Mouse (Mus musculus) forebrain, embryonic 13.5 days (tissue): Measurements from ENCODE around the gene Dpyd. TPM values are rescaled to one million over a fixed set of nuclear protein-coding genes. Genes with fewer than 3 reads are reported as not detected.

ENCODE experiments used
- ATAC-seq: fragments of 200-750 bp; cut with Nextera tagmentation; 2 replicates; pipeline ENCODE4 v1.8.0; 2017
- H3K27ac ChIP-seq: fragments of 300-500 bp; sonication (generic); 2 replicates; pipeline ENCODE4 v1.5.1; 2015; ENCODE audit warnings: inconsistent platforms, mild to moderate bottlenecking, moderate library complexity
- H3K27me3 ChIP-seq: fragments of 300-500 bp; sonication (generic); 2 replicates; pipeline ENCODE4 v1.6.1; 2015; ENCODE audit warnings: mild to moderate bottlenecking, inconsistent platforms
- H3K36me3 ChIP-seq: fragments of 300-500 bp; sonication (generic); 2 replicates; pipeline ENCODE4 v1.6.1; 2015; ENCODE audit warnings: mild to moderate bottlenecking, inconsistent platforms; ENCODE audit not compliant: poor library complexity, severe bottlenecking
- H3K4me1 ChIP-seq: fragments of 300-500 bp; sonication (generic); 2 replicates; pipeline ENCODE4 v1.6.1; 2015; ENCODE audit warnings: inconsistent platforms
- H3K4me2 ChIP-seq: fragments of 300-500 bp; sonication (generic); 2 replicates; pipeline ENCODE4 v1.6.1; 2015; ENCODE audit warnings: inconsistent platforms, mild to moderate bottlenecking, moderate library complexity
- H3K4me3 ChIP-seq: fragments of 300-500 bp; sonication (generic); 2 replicates; pipeline ENCODE4 v1.5.1; 2015; ENCODE audit warnings: mild to moderate bottlenecking, inconsistent platforms
- H3K9ac ChIP-seq: fragments of 300-500 bp; sonication (generic); 2 replicates; pipeline ENCODE4 v1.6.1; 2015; ENCODE audit warnings: mild to moderate bottlenecking, inconsistent platforms
- H3K9me3 ChIP-seq: fragments of 300-500 bp; sonication (generic); replicated peaks from 2 replicates; pipeline ENCODE4 v1.6.1; 2016; ENCODE audit warnings: inconsistent platforms
- WGBS: fragments of 180-500 bp; shearing (Covaris S2); methylation state at CpG from one replicate; pipeline ENCODE4 v1.1.7; 2015; 5-methylcytosine and 5-hydroxymethylcytosine counted together
- polyA plus RNA-seq: library from polyadenylated mRNA; unstranded; fragments of >200 nt; fragmentation: Nextera tagmentation; extraction: Ambion mirVana; gene quantifications from 2 replicates; pipeline ENCODE4 v1.2.1, GENCODE M21; 2015

Gene Dpyd
- polyA plus RNA-seq, 1 experiment from 2014 or later: 5.7 TPM

DNA sequence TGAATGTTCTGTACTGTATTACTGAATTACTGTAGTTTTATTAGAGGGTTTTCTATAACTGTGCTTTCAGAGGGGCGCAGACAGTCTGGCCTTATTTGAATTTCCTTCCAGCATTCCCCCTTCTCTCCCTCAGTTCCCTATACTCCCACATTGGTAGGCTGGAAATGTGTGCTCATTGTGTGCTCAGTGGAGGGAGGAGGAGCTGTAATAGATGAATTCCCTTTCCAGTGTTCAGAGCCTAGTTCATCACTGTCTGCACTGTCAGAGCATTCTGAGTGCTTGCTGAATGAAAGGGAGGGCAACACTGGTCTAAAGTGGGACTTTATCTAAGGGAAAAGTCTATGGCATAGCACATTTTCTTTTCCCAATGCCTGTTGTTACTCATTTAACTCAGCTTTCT is 582.9 kb downstream of the Dpyd start:
- Histone ChIP-seq H3K4me2 (no peak overlapping the region), H3K9ac (no peak overlapping the region), H3K27me3 (no peaks in the 10 kb centered on the region), H3K4me1 (peaks cover 6% of the 10 kb centered on the region), H3K4me3 (no peak overlapping the region), H3K36me3 (no peaks in the 10 kb centered on the region), H3K27ac (no peak overlapping the region), H3K9me3 (no peaks in the 10 kb centered on the region)
- ATAC-seq: no peak
- 77% methylated on average over 1 of the region's 1 CpGs for WGBS

DNA sequence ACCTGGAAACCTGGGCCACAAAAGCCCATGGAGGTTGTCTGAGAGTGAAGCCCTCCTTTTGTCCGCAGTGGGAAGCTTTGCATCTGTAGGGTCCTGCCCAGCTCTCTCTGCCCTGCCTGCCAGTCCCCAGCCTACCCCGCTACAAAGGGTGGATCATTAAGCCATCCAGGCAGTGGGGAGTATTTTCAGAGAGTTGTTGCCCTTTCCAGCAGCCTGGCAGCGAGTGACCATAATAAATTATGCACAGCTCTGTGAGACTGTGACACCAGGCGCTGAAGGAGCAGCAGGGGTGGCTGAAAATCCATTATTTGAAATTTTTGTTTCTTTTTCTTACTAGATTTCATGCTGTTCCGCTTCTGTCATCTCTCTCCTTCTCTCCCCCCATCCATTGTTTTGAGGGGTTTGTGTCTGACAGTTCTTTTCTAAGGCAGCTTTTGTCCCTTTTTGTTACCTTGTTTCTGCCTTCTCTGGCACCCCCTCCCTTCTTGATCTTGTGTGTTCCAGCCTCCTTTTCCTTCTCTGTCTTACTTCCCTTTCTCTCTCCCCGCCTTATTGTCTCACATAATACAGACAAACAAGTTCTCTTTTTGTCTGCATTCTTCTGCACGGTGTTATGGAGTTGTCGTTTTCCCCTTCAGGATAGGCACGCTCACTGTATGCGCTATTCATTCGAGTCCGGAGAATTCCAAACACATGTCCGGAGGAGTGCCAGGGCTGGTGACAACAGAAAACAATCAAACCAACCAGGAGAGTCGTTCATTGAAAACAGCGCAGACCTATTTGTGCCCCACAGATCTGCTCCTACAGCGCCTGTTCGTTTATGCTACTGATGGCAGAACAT is 592.9 kb downstream of the Dpyd start:
- Histone ChIP-seq H3K4me2 (peak overlapping the region; percentile 54), H3K27me3 (no peaks in the 10 kb centered on the region), H3K27ac (peak overlapping the region; percentile 71), H3K4me3 (peak overlapping the region; percentile 23), H3K4me1 (peaks cover 17% of the 10 kb centered on the region), H3K36me3 (no peaks in the 10 kb centered on the region), H3K9me3 (no peaks in the 10 kb centered on the region), H3K9ac (peak overlapping the region; percentile 59)
- peak; percentile 93 for ATAC-seq
- 5% methylated on average over 17 of the region's 17 CpGs for WGBS

DNA sequence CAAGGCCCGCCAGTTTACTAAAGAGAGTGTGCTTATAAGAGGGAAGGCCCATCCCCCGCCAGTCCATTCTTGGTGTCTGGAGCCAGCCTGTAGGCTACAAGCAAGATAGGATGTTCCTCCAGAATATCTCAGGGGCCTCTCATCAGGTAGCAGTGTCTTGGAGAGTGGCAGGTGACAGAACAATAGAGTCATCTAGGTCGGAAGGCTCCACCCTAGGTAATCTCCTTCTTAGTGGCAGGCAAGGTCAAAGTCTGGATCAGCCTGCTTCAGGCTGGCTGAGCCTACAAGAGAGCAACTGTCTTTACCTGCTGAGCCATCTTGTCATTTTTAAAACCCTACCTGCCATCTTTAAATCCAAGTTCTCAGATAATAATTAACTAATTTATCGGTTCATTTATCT is 596.7 kb downstream of the Dpyd start:
- Histone ChIP-seq H3K36me3 (no peaks in the 10 kb centered on the region), H3K9me3 (no peaks in the 10 kb centered on the region), H3K4me1 (peaks cover 17% of the 10 kb centered on the region), H3K4me3 (no peak overlapping the region), H3K27ac (no peak overlapping the region), H3K4me2 (no peak overlapping the region), H3K27me3 (no peaks in the 10 kb centered on the region), H3K9ac (no peak overlapping the region)
- 78% methylated on average over 4 of the region's 4 CpGs for WGBS
- ATAC-seq: no peak

DNA sequence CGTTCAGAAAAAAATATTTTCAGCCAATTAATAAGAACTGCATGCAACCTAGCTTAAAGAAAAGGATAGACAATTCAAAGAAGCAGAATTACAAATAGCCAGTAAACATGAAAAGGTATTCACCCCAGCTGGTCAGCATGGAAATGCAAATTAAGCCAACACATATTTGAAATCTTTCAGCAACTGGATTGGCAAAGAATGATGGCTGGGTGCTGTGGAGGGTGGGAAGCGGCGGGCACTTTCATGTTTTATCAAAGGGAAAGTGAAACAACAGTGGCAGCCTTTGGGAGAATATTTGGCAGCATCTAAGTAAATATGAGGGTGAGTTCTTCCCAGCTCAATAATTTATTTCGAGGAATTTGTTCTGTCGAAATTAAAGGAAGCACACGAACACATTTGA is 603.8 kb downstream of the Dpyd start:
- H3K9me3 ChIP-seq: no peaks in the 10 kb centered on the region
- peaks cover 13% of the 10 kb centered on the region for H3K4me1 ChIP-seq
- H3K27ac ChIP-seq: 0 out of 2 replicates have a peak overlapping the region, but pooled peaks have one; percentile 48
- ATAC-seq: peak; percentile 68; the same call in 1 of the 2 replicates
- no peaks in the 10 kb centered on the region for H3K27me3 ChIP-seq
- no peaks in the 10 kb centered on the region for H3K36me3 ChIP-seq
- H3K9ac ChIP-seq: no peak overlapping the region
- H3K4me3 ChIP-seq: no peak overlapping the region
- 23% methylated on average over 6 of the region's 6 CpGs for WGBS
- peak overlapping the region; percentile 22; the same call in 1 of the 2 replicates for H3K4me2 ChIP-seq

DNA sequence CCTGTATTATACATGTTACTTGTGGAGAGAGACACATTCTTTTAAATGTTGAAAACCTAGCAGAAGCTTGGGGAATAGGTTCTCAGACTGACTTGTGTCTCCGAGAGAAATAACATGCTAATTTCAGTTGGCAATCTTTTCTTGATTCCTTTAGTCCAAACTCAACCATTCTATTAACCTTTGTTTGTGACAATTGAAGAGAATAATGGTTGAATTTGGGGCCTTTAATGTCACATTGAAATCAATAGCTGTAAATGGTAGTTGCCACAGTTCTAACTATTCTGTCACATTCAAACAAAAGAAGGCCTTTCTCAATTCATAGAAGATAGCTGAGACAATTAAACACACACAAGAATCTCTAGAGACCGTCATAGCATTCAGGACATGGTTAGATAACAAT is 606.2 kb downstream of the Dpyd start:
- Histone ChIP-seq H3K4me2 (no peak overlapping the region), H3K27ac (no peak overlapping the region), H3K4me3 (no peak overlapping the region), H3K9me3 (no peaks in the 10 kb centered on the region), H3K4me1 (peaks cover 13% of the 10 kb centered on the region), H3K9ac (no peak overlapping the region), H3K27me3 (no peaks in the 10 kb centered on the region), H3K36me3 (no peaks in the 10 kb centered on the region)
- WGBS: 30% methylated on average over 2 of the region's 2 CpGs
- ATAC-seq: no peak

DNA sequence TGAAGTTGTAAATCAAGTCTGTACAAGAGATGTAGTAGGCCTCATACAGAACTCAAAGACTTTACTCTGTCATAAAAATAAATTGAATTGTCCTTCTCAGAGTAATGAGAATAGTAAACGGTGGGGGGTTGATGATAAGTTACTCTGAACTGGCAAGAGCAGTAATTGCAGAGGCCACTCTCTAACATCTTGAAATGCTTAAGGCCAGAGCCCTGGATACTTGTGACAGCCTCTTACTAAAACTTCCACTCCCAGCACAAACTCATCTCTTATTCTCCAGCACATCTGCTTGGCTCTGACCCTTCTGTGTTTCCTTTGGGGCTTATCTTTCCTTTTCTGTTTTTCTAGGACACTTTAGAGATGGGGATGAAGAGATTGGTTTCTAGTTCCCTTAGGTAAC is 606.7 kb downstream of the Dpyd start:
- Histone ChIP-seq H3K27ac (no peak overlapping the region), H3K9me3 (no peaks in the 10 kb centered on the region), H3K27me3 (no peaks in the 10 kb centered on the region), H3K9ac (no peak overlapping the region), H3K4me3 (no peak overlapping the region), H3K36me3 (no peaks in the 10 kb centered on the region), H3K4me1 (peaks cover 13% of the 10 kb centered on the region), H3K4me2 (no peak overlapping the region)
- ATAC-seq: no peak
- 55% methylated on average over 1 of the region's 1 CpGs for WGBS

DNA sequence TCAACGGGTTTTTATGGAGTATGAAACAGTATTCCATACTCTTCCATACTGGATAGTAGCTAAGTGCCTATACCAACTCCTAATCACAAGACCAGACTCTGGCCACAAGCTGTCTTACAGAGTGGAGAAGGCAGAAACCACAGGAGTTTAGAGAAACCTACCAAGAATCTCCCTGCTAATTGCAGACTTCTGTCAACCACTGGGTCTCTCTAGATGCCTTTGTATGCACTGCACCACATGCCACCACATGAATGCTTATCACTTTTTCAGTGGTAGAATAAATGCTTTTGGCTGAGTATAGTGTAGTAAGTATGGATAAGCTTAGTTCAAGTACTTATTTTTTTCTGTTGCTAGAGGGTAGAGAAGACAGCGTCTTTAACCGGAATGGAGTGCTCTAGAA is 621.3 kb downstream of the Dpyd start:
- no peaks in the 10 kb centered on the region for H3K36me3 ChIP-seq
- no peaks in the 10 kb centered on the region for H3K4me1 ChIP-seq
- no peak overlapping the region for H3K4me3 ChIP-seq
- no peaks in the 10 kb centered on the region for H3K27me3 ChIP-seq
- 93% methylated on average over 3 of the region's 3 CpGs for WGBS
- no peak overlapping the region for H3K4me2 ChIP-seq
- ATAC-seq: no peak
- no peaks in the 10 kb centered on the region for H3K9me3 ChIP-seq
- no peak overlapping the region for H3K9ac ChIP-seq
- H3K27ac ChIP-seq: no peak overlapping the region

DNA sequence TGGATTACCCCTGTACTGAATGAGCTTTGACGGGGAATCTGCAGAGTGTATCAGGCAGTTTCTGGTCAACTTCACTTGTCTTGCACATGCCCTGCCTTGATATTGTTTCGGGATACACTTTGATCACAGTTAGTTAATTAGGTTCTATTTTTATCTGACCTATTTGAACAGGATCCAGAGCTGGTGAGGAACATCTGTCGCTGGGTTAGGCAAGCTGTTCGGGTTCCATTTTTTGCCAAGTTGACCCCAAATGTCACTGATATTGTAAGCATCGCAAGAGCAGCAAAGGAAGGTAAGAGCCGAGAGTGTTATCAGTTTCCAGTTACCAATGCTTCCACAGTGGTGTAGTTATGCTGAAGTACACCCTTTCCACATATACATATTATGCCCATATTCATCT is 632.1 kb downstream of the Dpyd start:
- no peak overlapping the region for H3K4me2 ChIP-seq
- H3K27ac ChIP-seq: no peak overlapping the region
- H3K36me3 ChIP-seq: no peaks in the 10 kb centered on the region
- no peaks in the 10 kb centered on the region for H3K27me3 ChIP-seq
- ATAC-seq: no peak
- H3K4me3 ChIP-seq: no peak overlapping the region
- H3K9me3 ChIP-seq: no peaks in the 10 kb centered on the region
- no peak overlapping the region for H3K9ac ChIP-seq
- H3K4me1 ChIP-seq: no peaks in the 10 kb centered on the region
- 82% methylated on average over 6 of the region's 6 CpGs for WGBS

DNA sequence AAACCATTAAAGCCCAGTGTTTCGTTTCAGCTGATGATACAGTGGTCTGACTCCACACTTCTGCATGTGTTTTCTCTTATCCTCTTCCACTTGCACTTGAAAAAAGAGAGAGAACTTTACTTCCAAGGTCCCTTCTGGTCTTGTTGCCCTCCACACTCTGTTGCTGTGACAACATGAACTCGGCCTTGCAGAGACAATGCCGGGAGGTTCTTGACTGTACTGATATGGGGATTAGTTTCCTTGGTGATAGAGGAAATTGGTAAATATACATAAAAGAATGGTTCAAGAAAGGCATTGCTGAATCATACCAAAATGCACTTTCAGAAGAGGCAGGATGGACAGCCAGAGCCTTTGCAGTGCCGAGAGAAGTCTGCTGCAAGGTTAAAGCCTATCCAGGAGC is 633.7 kb downstream of the Dpyd start:
- no peak for ATAC-seq
- no peak overlapping the region for H3K27ac ChIP-seq

DNA sequence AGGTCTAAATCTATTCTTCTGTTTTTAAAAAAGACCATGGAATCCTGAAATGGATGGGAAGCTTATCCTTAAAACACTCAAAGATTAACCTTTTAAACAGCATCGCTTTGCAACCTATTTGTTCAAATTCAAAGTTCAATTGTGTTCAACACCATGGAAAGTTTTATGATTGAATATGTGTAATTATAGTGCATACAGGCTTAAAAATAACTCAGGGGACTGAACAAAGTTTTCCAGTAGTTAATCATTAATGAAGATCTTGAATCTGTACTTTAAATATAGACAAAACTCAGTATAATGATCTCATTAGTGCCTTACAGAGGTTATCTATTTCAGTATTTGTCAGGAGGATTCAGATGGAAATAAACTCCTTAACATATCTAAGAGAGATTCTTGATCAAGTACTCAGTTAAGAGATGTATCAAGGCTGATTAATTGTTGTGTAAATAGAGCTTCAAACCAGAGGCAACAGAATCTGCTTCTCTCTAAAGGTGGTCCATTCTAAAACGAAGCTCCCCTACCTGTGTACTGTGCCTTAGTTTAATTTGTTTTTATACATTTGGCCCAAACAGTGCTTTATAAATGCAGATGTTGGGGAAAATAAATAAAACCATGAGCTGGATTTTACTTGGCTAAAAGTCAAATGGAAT is 659.0 kb downstream of the Dpyd start:
- H3K4me1 ChIP-seq: no peaks in the 10 kb centered on the region
- no peak for ATAC-seq

More for the DNA sequence above, 633.7 kb downstream of the Dpyd start:
- no peak overlapping the region for H3K9ac ChIP-seq
- H3K4me3 ChIP-seq: no peak overlapping the region
- H3K4me2 ChIP-seq: no peak overlapping the region
- H3K9me3 ChIP-seq: no peaks in the 10 kb centered on the region
- WGBS: 64% methylated on average over 4 of the region's 4 CpGs
- H3K4me1 ChIP-seq: no peaks in the 10 kb centered on the region
- no peaks in the 10 kb centered on the region for H3K27me3 ChIP-seq
- H3K36me3 ChIP-seq: no peaks in the 10 kb centered on the region

DNA sequence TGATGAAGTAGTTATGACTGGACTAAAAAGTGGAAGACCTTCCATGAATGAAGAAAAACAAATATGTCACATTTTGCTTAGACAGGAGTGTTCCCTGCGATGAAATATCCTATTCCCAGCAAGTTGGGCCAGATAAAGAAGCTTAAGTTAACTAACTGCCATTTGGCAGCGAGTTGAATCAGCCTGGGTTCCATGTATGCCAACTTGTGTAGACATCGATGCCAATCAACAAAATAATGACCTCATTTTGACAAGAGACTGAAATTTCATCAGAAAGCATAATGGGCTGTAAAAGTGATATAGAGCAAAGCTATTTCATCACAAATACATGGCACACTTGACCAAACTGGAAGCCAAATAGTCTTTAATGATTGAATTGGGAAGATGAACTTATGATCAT is 681.3 kb downstream of the Dpyd start:
- H3K36me3 ChIP-seq: no peaks in the 10 kb centered on the region
- no peak overlapping the region for H3K4me3 ChIP-seq
- H3K9ac ChIP-seq: no peak overlapping the region
- no peak for ATAC-seq
- no peaks in the 10 kb centered on the region for H3K4me1 ChIP-seq
- no peak overlapping the region for H3K27ac ChIP-seq
- H3K4me2 ChIP-seq: no peak overlapping the region
- WGBS: 91% methylated on average over 3 of the region's 3 CpGs
- H3K9me3 ChIP-seq: no peaks in the 10 kb centered on the region
- H3K27me3 ChIP-seq: no peaks in the 10 kb centered on the region

More for the DNA sequence above, 659.0 kb downstream of the Dpyd start:
- H3K4me2 ChIP-seq: no peak overlapping the region
- no peaks in the 10 kb centered on the region for H3K9me3 ChIP-seq
- no peak overlapping the region for H3K27ac ChIP-seq
- no peak overlapping the region for H3K9ac ChIP-seq
- no peak overlapping the region for H3K4me3 ChIP-seq
- 63% methylated on average over 2 of the region's 2 CpGs for WGBS
- H3K36me3 ChIP-seq: no peaks in the 10 kb centered on the region
- H3K27me3 ChIP-seq: no peaks in the 10 kb centered on the region

DNA sequence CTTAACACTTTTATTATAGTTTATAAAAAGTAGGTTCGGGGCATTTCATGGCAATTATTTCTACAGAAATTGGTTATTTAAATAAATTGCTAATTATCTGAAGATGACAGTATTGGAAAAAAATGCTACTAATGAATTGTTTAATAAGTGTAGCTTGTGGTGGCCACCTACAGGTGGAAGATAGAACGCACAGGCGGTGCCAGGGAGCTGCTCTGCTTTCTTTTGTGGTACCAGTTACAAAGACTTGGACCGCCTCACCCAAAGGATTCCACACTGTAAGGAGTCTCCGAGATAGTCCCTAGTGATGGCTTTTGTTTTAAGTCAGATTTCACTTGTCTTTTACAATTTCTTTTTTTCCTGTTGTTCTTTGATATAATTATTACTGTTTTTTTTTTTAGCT is 694.6 kb downstream of the Dpyd start:
- no peaks in the 10 kb centered on the region for H3K4me1 ChIP-seq
- WGBS: 28% methylated on average over 5 of the region's 5 CpGs
- no peak overlapping the region for H3K4me2 ChIP-seq
- H3K36me3 ChIP-seq: no peaks in the 10 kb centered on the region
- no peak for ATAC-seq
- no peak overlapping the region for H3K27ac ChIP-seq
- no peak overlapping the region for H3K9ac ChIP-seq
- H3K27me3 ChIP-seq: no peaks in the 10 kb centered on the region
- H3K9me3 ChIP-seq: no peaks in the 10 kb centered on the region
- H3K4me3 ChIP-seq: no peak overlapping the region
